Mouse (Mus musculus) forebrain, embryonic 10.5 days (tissue): ENCODE measurements around the gene Parp3. TPM values are rescaled to one million over a fixed set of nuclear protein-coding genes. Genes with fewer than 3 reads are reported as not detected.

ENCODE experiments used
- DNase-seq: peaks from one replicate; pipeline ENCODE4 v3.0.0-alpha.2; 2017; ENCODE audit warnings: low spot score; ENCODE audit errors: extremely low spot score
- H3K27ac ChIP-seq: fragments of 300-500 bp; sonication (generic); 2 replicates; pipeline ENCODE4 v1.5.1; 2016; ENCODE audit warnings: mild to moderate bottlenecking
- H3K27me3 ChIP-seq: fragments of 300-500 bp; sonication (generic); 2 replicates; pipeline ENCODE4 v1.6.1; 2016; ENCODE audit warnings: mild to moderate bottlenecking; ENCODE audit not compliant: poor library complexity, severe bottlenecking
- H3K36me3 ChIP-seq: fragments of 300-500 bp; sonication (generic); replicated peaks from 2 replicates; pipeline ENCODE4 v1.6.1; 2016; ENCODE audit warnings: mild to moderate bottlenecking, moderate library complexity
- H3K4me1 ChIP-seq: fragments of 300-500 bp; sonication (generic); 2 replicates; pipeline ENCODE4 v1.6.1; 2016
- H3K4me3 ChIP-seq: fragments of 300-500 bp; sonication (generic); 2 replicates; pipeline ENCODE4 v1.5.1; 2016; ENCODE audit warnings: mild to moderate bottlenecking, moderate library complexity
- H3K9me3 ChIP-seq: fragments of 300-500 bp; sonication (generic); 2 replicates; pipeline ENCODE4 v1.6.1; 2016; ENCODE audit warnings: mild to moderate bottlenecking, moderate library complexity
- WGBS: fragments of 180-500 bp; shearing (Covaris S2); methylation state at CpG from one replicate; pipeline ENCODE4 v1.1.7; 2016; 5-methylcytosine and 5-hydroxymethylcytosine counted together
- polyA plus RNA-seq: library from polyadenylated mRNA; unstranded; fragments of >200 nt; fragmentation: Nextera tagmentation; extraction: Ambion mirVana; gene quantifications from 2 replicates; pipeline ENCODE4 v1.2.1, GENCODE M21; 2016

The Parp3 gene
- polyA plus RNA-seq, 1 experiment from 2014 or later = 2.6 TPM

DNA sequence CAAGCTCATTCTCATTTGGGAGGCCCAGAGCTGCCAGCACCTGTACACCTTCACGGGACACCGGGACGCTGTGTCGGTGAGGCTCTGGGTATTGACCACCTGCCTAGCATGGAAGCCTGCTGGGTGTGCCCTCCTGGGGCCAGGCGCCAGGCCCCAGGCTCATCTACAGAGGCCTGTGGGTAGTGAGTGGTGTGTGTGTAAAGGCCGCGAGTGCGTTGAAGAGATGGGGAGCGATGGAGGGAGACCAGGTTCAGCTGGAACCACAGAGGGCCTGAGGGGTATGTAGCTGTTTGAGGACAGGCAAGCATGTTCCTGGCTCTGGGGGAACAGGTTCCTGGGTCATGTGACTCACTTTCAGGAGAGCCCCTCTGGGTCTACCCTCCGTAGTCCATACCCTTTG, 6.4 kb upstream of the Parp3 start:
- H3K27ac ChIP-seq = no peak overlapping the region
- 97% methylated on average over 10 of the region's 10 CpGs for WGBS
- peaks cover 75% of the 10 kb centered on the region for H3K36me3 ChIP-seq

DNA sequence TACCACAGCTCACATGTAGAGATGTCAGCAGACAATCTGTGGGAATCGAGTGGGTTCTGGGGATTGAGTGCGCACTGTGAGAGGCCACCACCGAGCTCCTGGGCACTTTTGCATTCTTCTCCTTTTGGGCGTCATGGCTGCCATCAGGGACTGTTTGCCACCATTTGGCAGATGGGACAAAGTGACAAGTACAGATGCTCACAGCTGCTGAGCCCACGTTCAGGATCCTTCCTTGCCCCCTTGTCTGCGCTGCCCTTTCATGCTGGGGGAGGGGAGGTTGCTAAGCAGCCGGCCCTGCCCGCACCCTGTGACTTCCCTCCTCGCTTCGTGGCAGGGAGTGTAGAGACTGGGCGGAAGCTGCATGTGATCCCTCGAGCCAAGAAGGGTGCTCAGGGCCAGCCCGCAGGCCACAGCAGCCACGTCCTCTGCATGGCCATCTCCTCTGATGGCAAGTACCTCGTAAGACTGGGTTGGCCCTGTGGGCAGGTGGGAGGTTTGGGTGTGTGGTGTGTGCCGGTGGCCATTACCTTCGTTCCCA, 5.9 kb upstream of the Parp3 start:
- peaks cover 75% of the 10 kb centered on the region for H3K36me3 ChIP-seq
- no peaks in the 10 kb centered on the region for H3K9me3 ChIP-seq
- no peak overlapping the region for H3K4me3 ChIP-seq
- no peak for DNase-seq
- H3K27me3 ChIP-seq = no peaks in the 10 kb centered on the region
- no peak overlapping the region for H3K27ac ChIP-seq
- peaks cover 18% of the 10 kb centered on the region for H3K4me1 ChIP-seq
- WGBS = 92% methylated on average over 17 of the region's 17 CpGs

More for the DNA sequence above, 6.4 kb upstream of the Parp3 start:
- DNase-seq = no peak
- Histone ChIP-seq H3K4me3 (no peak overlapping the region), H3K4me1 (peaks cover 13% of the 10 kb centered on the region), H3K9me3 (no peaks in the 10 kb centered on the region), H3K27me3 (no peaks in the 10 kb centered on the region)

- no peak for DNase-seq
- 94% methylated on average over 13 of the region's 13 CpGs for WGBS
- Histone ChIP-seq H3K4me1 (peaks cover 27% of the 10 kb centered on the region), H3K9me3 (no peaks in the 10 kb centered on the region), H3K27ac (no peak overlapping the region), H3K27me3 (no peaks in the 10 kb centered on the region), H3K4me3 (no peak overlapping the region), H3K36me3 (peaks cover 75% of the 10 kb centered on the region)
Measured at GRCm38 (mm10) chr9:106481676-106482075, 4.9 kb upstream of the Parp3 start.

DNA sequence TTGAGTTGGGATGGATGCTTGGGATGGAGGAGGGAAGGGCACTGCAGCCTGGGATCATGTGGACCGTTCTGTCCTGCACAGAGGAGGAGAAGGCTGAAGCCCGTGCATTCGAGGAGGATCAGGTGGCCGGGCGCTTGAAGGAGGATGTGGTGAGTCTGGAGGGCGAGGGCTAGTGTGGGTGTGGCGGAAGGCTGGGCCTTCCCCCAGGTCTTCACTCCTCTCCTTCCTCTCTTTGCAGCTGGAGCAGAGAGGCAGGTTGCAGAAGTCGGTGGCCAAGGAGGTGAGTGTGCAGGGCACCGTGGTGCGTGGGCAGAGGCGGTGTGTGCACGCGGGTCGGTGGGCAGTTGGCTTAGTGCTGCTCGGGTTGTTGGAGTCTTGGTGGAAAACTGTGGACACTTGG, 4.3 kb upstream of the Parp3 start:
- H3K36me3 ChIP-seq = peaks cover 70% of the 10 kb centered on the region

GRCm38 (mm10) chr9:106480541-106480940, 3.8 kb upstream of the Parp3 start:
- WGBS = 91% methylated on average over 7 of the region's 7 CpGs
- Histone ChIP-seq H3K4me1 (peaks cover 39% of the 10 kb centered on the region), H3K4me3 (no peak overlapping the region), H3K9me3 (no peaks in the 10 kb centered on the region), H3K36me3 (peaks cover 65% of the 10 kb centered on the region), H3K27ac (no peak overlapping the region), H3K27me3 (no peaks in the 10 kb centered on the region)
- DNase-seq = no peak

More for the DNA sequence above, 4.3 kb upstream of the Parp3 start:
- peaks cover 33% of the 10 kb centered on the region for H3K4me1 ChIP-seq
- H3K4me3 ChIP-seq = no peak overlapping the region
- H3K27me3 ChIP-seq = no peaks in the 10 kb centered on the region
- H3K9me3 ChIP-seq = no peaks in the 10 kb centered on the region
- no peak overlapping the region for H3K27ac ChIP-seq
- WGBS = 96% methylated on average over 15 of the region's 15 CpGs
- DNase-seq = no peak

DNA sequence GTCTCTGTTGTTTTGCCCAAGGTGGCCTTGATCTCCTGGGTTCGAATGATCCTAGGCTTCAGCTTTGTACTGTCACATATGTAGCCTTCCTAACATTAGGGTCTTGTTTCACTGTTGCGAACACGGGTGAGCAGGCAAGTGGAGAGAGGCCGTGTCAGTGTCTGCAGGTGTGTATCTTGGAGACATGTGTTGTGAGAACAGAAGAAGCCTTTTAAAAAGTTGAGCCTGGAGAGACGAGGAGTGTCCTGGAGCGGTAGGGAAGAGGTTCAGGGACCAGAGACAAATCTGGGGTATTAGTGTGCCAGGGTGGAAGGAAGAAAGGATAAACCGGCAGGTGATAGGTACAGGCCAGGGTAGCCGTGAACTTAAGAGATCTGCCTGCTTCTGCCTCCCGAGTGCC, 1.4 kb upstream of the Parp3 start:
- DNase-seq = no peak
- Histone ChIP-seq H3K36me3 (peaks cover 41% of the 10 kb centered on the region), H3K4me1 (peaks cover 58% of the 10 kb centered on the region), H3K27me3 (0 out of 2 replicates have a peak, but pooled peaks cover 6% of the 10 kb centered on the region), H3K9me3 (no peaks in the 10 kb centered on the region), H3K27ac (peak overlapping the region; percentile 83; the same call in 1 of the 2 replicates), H3K4me3 (peak overlapping the region; percentile 87)
- WGBS = 86% methylated on average over 9 of the region's 9 CpGs

DNA sequence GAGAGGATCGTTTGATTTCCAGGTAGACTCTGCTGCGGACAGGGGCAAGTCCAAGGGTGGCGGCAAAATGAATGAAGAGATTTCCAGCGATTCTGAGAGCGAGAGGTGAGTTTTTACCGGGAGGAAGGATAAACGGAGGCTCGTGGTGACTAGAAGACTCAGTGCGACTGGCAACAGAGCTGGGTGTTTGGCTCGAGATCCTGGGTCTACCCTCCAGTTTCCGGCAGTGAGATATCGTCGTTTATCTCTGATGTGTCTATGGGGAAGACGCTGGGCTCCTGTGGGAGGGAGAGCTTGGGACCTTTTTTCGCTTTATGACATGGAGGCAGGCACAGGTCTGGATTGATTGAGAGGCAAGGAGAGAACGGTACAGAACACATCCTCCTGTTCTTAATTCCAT, 900 bp upstream of the Parp3 start:
- Histone ChIP-seq H3K4me1 (peaks cover 62% of the 10 kb centered on the region), H3K36me3 (peaks cover 36% of the 10 kb centered on the region), H3K9me3 (no peaks in the 10 kb centered on the region), H3K27ac (peak overlapping the region; percentile 83), H3K4me3 (peak overlapping the region; percentile 87), H3K27me3 (0 out of 2 replicates have a peak, but pooled peaks cover 9% of the 10 kb centered on the region)
- WGBS = 8% methylated on average over 16 of the region's 16 CpGs
- no peak for DNase-seq

DNA sequence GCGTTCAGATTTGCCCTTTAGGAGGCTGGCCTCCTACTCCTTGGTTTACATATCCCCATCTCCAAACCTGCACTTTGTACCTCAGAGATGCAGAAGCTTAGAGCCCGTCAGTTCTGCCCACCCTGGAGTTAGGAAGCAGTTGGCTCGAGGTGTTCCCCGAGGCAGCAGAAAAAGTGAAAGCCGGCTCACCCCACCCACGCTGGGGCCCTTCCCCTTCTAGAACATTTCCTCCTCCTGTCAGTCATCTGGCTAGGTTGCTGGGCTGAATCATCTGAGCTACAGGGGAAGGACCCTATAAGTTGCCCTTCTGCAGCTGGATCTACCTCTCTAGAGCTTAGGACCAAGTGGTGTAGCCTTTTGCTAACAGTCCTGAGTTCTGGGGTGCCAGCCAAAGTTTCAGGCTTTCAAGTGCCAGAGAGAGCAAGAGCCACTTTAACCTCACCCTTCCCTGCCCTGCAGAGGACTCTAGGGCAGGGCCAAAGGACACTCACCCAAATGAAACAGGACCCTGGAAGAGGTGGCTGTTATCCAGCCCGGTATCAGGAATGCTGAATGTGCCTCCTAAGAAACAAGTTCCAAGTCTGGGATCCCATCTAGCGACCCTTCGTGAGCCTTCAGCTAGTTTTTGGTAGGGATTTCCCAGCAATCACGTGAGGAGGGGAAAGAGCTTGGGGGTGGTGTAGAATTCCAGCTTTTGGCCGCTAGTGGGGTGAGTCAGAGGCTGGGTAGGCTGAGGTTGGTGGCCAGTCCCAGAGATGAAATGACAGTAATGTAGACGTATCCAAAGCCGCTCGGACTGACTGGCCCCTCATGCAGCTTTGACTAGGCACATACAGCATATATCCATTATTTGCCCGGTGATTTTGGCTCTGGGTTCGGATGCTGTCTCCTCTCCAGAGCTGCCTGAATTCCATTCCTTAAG, 486 bp downstream of the Parp3 start:
- H3K36me3 ChIP-seq = peaks cover 24% of the 10 kb centered on the region
- H3K27me3 ChIP-seq = peaks cover 14% of the 10 kb centered on the region
- H3K4me1 ChIP-seq = peaks cover 76% of the 10 kb centered on the region
- H3K4me3 ChIP-seq = peak overlapping the region; percentile 87
- WGBS = 39% methylated on average over 16 of the region's 16 CpGs
- H3K9me3 ChIP-seq = no peaks in the 10 kb centered on the region
- DNase-seq = no peak
- H3K27ac ChIP-seq = peak overlapping the region; percentile 83

DNA sequence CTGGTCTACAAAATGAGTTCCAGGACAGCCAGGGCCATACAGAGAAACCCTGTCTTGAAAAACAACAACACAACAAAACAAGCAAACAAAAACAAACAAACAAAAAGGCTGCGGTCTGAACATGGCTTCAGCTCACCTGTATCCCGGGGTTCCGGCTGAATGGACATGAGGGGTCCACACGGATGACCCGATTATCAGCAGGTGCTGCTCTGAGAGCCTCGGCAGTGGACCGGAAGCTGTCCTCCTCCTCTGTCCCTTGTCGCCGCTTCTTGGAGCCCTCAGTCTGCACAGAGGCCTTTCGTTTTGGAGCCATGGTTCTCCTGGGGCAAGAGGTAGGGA, 1.1 kb downstream of the Parp3 start, which contains the start of gene Rrp9:
TSS of gene Rrp9 (plus strand) at position 301 of the 339 bp plus-strand sequence.
- 91% methylated on average over 10 of the region's 10 CpGs for WGBS
- Histone ChIP-seq H3K27ac (peak within 1 kb of the TSS; percentile 83), H3K4me3 (peak within 1 kb of the TSS; percentile 87), H3K4me1 (peaks cover 80% of the 10 kb centered on the region), H3K36me3 (peaks cover 18% of the 10 kb centered on the region), H3K27me3 (peaks cover 19% of the 10 kb centered on the region), H3K9me3 (no peaks in the 10 kb centered on the region)
- DNase-seq = no peak

GRCm38 (mm10) chr9:106475046-106475445, 1.7 kb downstream of the Parp3 start:
- peak overlapping the region; percentile 32; the same call in 1 of the 2 replicates for H3K4me3 ChIP-seq
- peaks cover 19% of the 10 kb centered on the region for H3K27me3 ChIP-seq
- H3K36me3 ChIP-seq = peaks cover 12% of the 10 kb centered on the region
- H3K27ac ChIP-seq = peak overlapping the region; percentile 82
- H3K4me1 ChIP-seq = peaks cover 80% of the 10 kb centered on the region
- H3K9me3 ChIP-seq = no peaks in the 10 kb centered on the region
- WGBS = 64% methylated on average over 7 of the region's 7 CpGs
- no peak for DNase-seq

DNA sequence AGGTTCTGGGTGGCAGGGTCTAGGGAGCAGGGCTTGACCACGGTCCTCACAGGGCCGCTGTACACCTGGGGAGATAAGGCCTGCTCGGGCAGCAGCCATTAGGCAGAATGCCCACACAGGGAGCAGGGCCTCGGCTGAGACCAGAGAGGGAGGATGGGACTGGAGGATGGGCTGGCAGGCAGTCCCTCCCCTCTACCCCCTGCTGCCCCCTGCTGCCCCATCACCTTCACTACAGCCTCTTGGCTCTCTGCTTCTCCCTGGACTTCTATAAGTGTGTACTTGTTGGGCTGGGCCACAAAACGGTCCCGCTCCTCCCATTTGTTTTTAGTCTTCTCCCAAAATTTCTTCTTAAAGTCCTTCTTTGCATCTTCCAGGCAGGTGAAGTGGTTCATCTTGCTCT, 2.3 kb downstream of the Parp3 start:
- Histone ChIP-seq H3K27me3 (peaks cover 19% of the 10 kb centered on the region), H3K27ac (peak overlapping the region; percentile 82), H3K4me1 (peaks cover 80% of the 10 kb centered on the region), H3K36me3 (peaks cover 6% of the 10 kb centered on the region), H3K4me3 (peak overlapping the region; percentile 32), H3K9me3 (no peaks in the 10 kb centered on the region)
- 4% methylated on average over 6 of the region's 6 CpGs for WGBS
- peak; percentile 76 for DNase-seq

- H3K36me3 ChIP-seq = no peaks in the 10 kb centered on the region
- no peak overlapping the region; the same call in 1 of the 2 replicates for H3K4me3 ChIP-seq
- no peaks in the 10 kb centered on the region for H3K9me3 ChIP-seq
- H3K27ac ChIP-seq = peak overlapping the region; percentile 82
- peaks cover 78% of the 10 kb centered on the region for H3K4me1 ChIP-seq
- WGBS = 82% methylated on average over 5 of the region's 5 CpGs
- DNase-seq = no peak
- peaks cover 19% of the 10 kb centered on the region for H3K27me3 ChIP-seq
Measured at GRCm38 (mm10) chr9:106473753-106474105, 3.0 kb downstream of the Parp3 start.
